Mouse (Mus musculus): ENCODE measurements at regions not wholly inside any gene's neighbourhood (a gene's known extent, or its start where the extent isn't known, plus 50 kb on each side); places are given as distances from the start of the nearest gene placed in this dataset.

DNA sequence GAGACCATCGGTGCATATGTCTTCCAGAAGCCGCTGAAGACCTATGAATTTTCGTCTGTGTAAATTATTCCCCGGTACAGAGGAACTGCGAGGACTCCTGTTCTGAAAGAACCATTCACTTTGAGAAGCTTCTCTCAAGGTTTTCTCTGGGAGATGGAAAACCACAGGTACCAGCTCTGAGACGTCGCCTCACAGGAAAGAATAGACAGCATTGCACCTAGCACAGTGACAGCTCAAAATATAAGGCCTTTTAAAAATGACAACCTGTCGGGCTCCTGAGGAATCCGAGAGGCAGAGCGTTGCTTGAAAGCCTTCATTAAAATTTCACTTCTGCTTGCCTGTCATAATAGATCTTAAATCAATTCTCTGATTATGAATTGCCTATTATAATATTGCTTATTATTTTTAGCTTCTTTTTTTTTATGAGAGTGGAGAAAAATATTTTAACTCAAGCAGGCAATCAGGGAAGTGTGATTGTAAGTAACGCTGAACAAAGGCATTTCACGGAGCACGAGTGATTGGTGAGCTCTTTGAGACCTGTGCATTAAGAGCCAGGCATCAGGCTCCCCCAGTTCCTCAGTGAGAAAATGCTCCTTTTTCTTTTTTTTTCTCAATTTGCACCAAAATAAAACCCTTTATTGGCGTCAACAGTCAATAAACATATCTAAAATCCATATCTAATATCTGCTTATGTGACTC is 191.8 kb downstream of the Atp23 start:
- H3K9ac ChIP-seq (ENCODE audit: control insufficient read depth, low read depth, low read length, poor library complexity, severe bottlenecking) = no peak overlapping the region
- TF ChIP-seq MEF2A (IDR thresholded peaks at IDR 0.05; ENCODE audit: extremely low read depth, insufficient replicate concordance, low read depth, low read length, poor library complexity, severe bottlenecking) (no peak), MXI1 (IDR thresholded peaks at IDR 0.05; ENCODE audit: low read depth, low read length) (no peak), ZMIZ1 (IDR thresholded peaks at IDR 0.05; ENCODE audit: low read depth, low read length) (no peak), UBTF (IDR thresholded peaks at IDR 0.05; ENCODE audit: borderline replicate concordance, insufficient read depth, low read depth, low read length) (no peak), GABPA (IDR thresholded peaks at IDR 0.05; ENCODE audit: low read depth, low read length) (no peak), USF2 (IDR thresholded peaks at IDR 0.05; ENCODE audit: borderline replicate concordance in 1 of 2, insufficient read depth in 1 of 2, low read depth in 1 of 2, low read length in 2 of 2) (no peak), MYC (IDR thresholded peaks at IDR 0.05; ENCODE audit: low read depth, low read length) (no peak), JUND (IDR thresholded peaks at IDR 0.05; ENCODE audit: low read depth, low read length) (no peak), MAFK (IDR thresholded peaks at IDR 0.05; ENCODE audit: borderline replicate concordance, low read depth, low read length) (no peak), POLR2AphosphoS2 (IDR thresholded peaks at IDR 0.05; ENCODE audit: low read length) (no peak)
- no peaks in the 10 kb centered on the region for H3K27me3 ChIP-seq (ENCODE audit: control insufficient read depth in 1 of 2, insufficient read depth in 2 of 2, low read length in 2 of 2)
- H3K9me3 ChIP-seq (replicated peaks; ENCODE audit: insufficient read depth, low read length) = no peaks in the 10 kb centered on the region
- no peaks in the 10 kb centered on the region for H3K4me1 ChIP-seq (ENCODE audit: control insufficient read depth in 1 of 2, insufficient read depth in 2 of 2, low read length in 2 of 2)
- no peaks in the 10 kb centered on the region for H3K79me2 ChIP-seq (ENCODE audit: control insufficient read depth, insufficient read depth, low read length, poor library complexity)
- no peak for DNase-seq (ENCODE audit: low read depth, low spot score)
- H3K4me3 ChIP-seq (ENCODE audit: control insufficient read depth in 1 of 2, insufficient read depth in 1 of 2, low read depth in 2 of 2, low read length in 2 of 2) = no peak overlapping the region
- H3K27ac ChIP-seq (ENCODE audit: control insufficient read depth, low read depth, low read length) = no peak overlapping the region
- H3K36me3 ChIP-seq (ENCODE audit: control insufficient read depth in 1 of 2, insufficient read depth in 2 of 2, low read length in 2 of 2) = no peaks in the 10 kb centered on the region

DNA sequence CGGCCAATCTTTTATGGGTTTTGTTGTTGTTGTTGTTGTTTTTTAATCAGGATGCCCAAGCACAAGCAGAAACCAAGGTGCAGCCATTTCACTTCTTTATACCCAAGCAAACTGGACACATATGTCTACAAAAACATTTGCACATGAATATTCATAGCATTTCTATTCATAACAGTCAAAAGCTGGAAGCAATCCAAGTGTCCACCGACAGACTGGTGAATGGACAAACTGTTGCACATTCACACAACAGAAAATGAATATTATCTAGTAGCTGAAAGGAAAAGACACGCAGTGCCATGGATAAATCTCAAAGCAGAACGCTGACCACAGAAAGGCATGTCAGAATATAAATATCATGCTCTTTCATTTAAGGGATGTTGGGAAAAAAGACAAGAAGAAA is 192.4 kb downstream of the Atp23 start:
- TF ChIP-seq NELFE (IDR thresholded peaks at IDR 0.05; ENCODE audit: low read depth, low read length) (no peak), ZKSCAN1 (IDR thresholded peaks at IDR 0.05; ENCODE audit: low read depth, low read length) (no peak), TCF12 (IDR thresholded peaks at IDR 0.05; ENCODE audit: low read depth, low read length) (no peak), HCFC1 (IDR thresholded peaks at IDR 0.05; ENCODE audit: low read depth, low read length) (no peak), CHD2 (IDR thresholded peaks at IDR 0.05; ENCODE audit: low read length) (no peak), MYC (IDR thresholded peaks at IDR 0.05; ENCODE audit: low read depth, low read length) (no peak), GATA1 (IDR thresholded peaks at IDR 0.05; ENCODE audit: low read depth, low read length) (no peak), E2F4 (IDR thresholded peaks at IDR 0.05; ENCODE audit: borderline replicate concordance, low read depth, low read length) (no peak), RAD21 (IDR thresholded peaks at IDR 0.05; ENCODE audit: low read depth, low read length) (no peak)
- H3K27ac ChIP-seq (ENCODE audit: control insufficient read depth, low read depth, low read length) = no peak overlapping the region
- no peaks in the 10 kb centered on the region for H3K9me3 ChIP-seq (replicated peaks; ENCODE audit: insufficient read depth, low read length)
- no peaks in the 10 kb centered on the region for H3K4me1 ChIP-seq (ENCODE audit: control insufficient read depth in 1 of 2, insufficient read depth in 2 of 2, low read length in 2 of 2)
- no peak for DNase-seq (ENCODE audit: low read depth, low spot score)
- H3K9ac ChIP-seq (ENCODE audit: control insufficient read depth, low read depth, low read length, poor library complexity, severe bottlenecking) = no peak overlapping the region
- H3K27me3 ChIP-seq (ENCODE audit: control insufficient read depth in 1 of 2, insufficient read depth in 2 of 2, low read length in 2 of 2) = no peaks in the 10 kb centered on the region
- no peaks in the 10 kb centered on the region for H3K36me3 ChIP-seq (ENCODE audit: control insufficient read depth in 1 of 2, insufficient read depth in 2 of 2, low read length in 2 of 2)
- H3K4me3 ChIP-seq (ENCODE audit: control insufficient read depth in 1 of 2, insufficient read depth in 1 of 2, low read depth in 2 of 2, low read length in 2 of 2) = no peak overlapping the region
- H3K79me2 ChIP-seq (ENCODE audit: control insufficient read depth, insufficient read depth, low read length, poor library complexity) = no peaks in the 10 kb centered on the region

All from MEL (cell line).